Mouse (Mus musculus) bone marrow macrophage, adult 2 months (primary cell): ENCODE results near the gene Cog4.

Experiments used
- CTCF ChIP-seq: IDR thresholded peaks from 2 replicates; pipeline ENCODE4 v1.5.1; 2012; ENCODE audit warnings: low read depth, mild to moderate bottlenecking, low read length, moderate library complexity
- POLR2A ChIP-seq: IDR thresholded peaks from 2 replicates; pipeline ENCODE4 v1.6.1; 2012; ENCODE audit warnings: mild to moderate bottlenecking, low read depth, low read length, borderline replicate concordance

DNA sequence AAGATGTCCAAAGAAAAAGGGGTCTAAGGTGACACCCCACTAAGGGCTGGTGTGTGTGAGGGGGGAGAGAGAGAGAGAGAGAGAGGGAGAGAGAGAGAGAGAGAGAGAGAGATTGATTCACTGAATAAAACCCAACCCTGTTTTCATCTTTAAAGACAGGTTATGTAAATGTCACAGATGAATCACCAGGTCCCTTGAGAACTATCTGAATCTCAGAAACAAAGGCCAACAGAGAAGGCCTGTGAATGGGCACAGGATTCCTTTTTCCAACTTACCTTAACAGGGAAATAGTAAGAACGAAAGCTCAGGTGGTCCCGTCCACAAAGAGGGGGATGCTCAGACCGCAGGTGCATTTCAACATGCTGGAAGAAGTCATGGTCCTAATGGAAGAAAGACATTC, 35.3 kb upstream of the Cog4 start:
- TF ChIP-seq CTCF (no peak), POLR2A (no peak)
